Mouse (Mus musculus) thymus, adult 2 months (tissue): ENCODE measurements around the gene Cachd1.

Experiments used
- CTCF ChIP-seq: fragments of 200-500 bp; IDR thresholded peaks from 2 replicates; pipeline ENCODE4 v1.5.1; 2012; ENCODE audit warnings: mild to moderate bottlenecking, control low read depth, low read length, moderate library complexity, borderline replicate concordance; ENCODE audit not compliant: control insufficient read depth, poor library complexity, insufficient read depth; ENCODE audit errors: extremely low read depth
- POLR2A ChIP-seq: fragments of 200-500 bp; IDR thresholded peaks from 2 replicates; pipeline ENCODE4 v1.6.1; 2012; ENCODE audit warnings: mild to moderate bottlenecking, low read length, control low read depth, moderate library complexity; ENCODE audit not compliant: control insufficient read depth, poor library complexity, insufficient read depth; ENCODE audit errors: extremely low read depth

DNA sequence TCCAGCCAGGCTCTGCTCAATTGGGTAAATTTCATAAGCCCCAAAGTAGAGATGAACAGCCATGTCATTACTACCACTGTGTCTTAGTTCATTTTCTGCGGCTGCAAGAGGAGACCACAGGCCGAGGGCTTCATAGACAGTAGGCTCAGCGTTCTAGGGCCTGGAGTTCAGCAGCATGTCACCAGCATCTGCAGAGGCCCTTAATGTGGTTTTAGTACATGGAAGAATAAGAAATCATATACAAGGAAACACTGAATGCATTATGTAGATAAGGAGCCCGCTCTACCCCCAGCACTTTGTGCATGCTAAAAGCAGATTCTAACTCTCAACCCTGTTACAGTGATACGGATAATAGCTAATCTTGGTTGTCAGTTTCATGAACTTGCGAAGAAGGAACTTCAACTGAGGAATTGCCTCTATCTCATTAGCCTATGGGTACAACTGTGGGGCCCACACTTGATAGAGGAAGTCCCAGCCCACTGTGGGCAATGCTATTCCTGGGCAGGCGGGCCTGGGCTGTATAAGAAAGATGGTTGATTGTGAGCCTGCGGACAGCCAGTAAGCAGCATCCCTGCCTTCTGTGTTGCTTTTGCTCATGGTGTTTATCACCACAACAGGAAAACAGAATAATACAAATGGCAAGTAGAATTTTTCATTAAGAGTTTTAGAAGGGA lies 110.4 kb downstream of the Cachd1 start:
- TF ChIP-seq POLR2A (no peak), CTCF (no peak)
